Mouse (Mus musculus) liver, embryonic 12.5 days (tissue): ENCODE results near the gene Trio. TPM values are rescaled to one million over a fixed set of nuclear protein-coding genes. Genes with fewer than 3 reads are reported as not detected.

Experiments
- ATAC-seq: fragments of 200-750 bp; cut with Nextera tagmentation; 2 replicates; pipeline ENCODE4 v1.8.0; 2017; ENCODE audit warnings: moderate number of reproducible peaks, mild to moderate bottlenecking, moderate library complexity
- H3K27ac ChIP-seq: fragments of 300-500 bp; sonication (generic); 2 replicates; pipeline ENCODE4 v1.5.1; 2016; ENCODE audit warnings: mild to moderate bottlenecking
- H3K27me3 ChIP-seq: fragments of 300-500 bp; sonication (generic); replicated peaks from 2 replicates; pipeline ENCODE4 v1.6.1; 2016; ENCODE audit warnings: mild to moderate bottlenecking, moderate library complexity
- H3K36me3 ChIP-seq: fragments of 300-500 bp; sonication (generic); 2 replicates; pipeline ENCODE4 v1.6.1; 2016; ENCODE audit warnings: mild to moderate bottlenecking, moderate library complexity
- H3K4me1 ChIP-seq: fragments of 300-500 bp; sonication (generic); 2 replicates; pipeline ENCODE4 v1.6.1; 2016
- H3K4me2 ChIP-seq: fragments of 300-500 bp; sonication (generic); 2 replicates; pipeline ENCODE4 v1.6.1; 2016; ENCODE audit warnings: mild to moderate bottlenecking, moderate library complexity
- H3K4me3 ChIP-seq: fragments of 300-500 bp; sonication (generic); 2 replicates; pipeline ENCODE4 v1.5.1; 2016; ENCODE audit warnings: mild to moderate bottlenecking, moderate library complexity
- H3K9ac ChIP-seq: fragments of 300-500 bp; sonication (generic); 2 replicates; pipeline ENCODE4 v1.6.1; 2016; ENCODE audit warnings: mild to moderate bottlenecking, moderate library complexity
- H3K9me3 ChIP-seq: fragments of 300-500 bp; sonication (generic); replicated peaks from 2 replicates; pipeline ENCODE4 v1.6.1; 2016; ENCODE audit warnings: mild to moderate bottlenecking, moderate library complexity
- WGBS: fragments of 180-500 bp; shearing (Covaris S2); methylation state at CpG from one replicate; pipeline ENCODE4 v1.1.7; 2016; ENCODE audit not compliant: insufficient replicate concordance; 5-methylcytosine and 5-hydroxymethylcytosine counted together
- polyA plus RNA-seq: library from polyadenylated mRNA; unstranded; fragments of >200 nt; fragmentation: Nextera tagmentation; extraction: Ambion mirVana; gene quantifications from 2 replicates; pipeline ENCODE4 v1.2.1, GENCODE M21; 2016

Gene Trio
- polyA plus RNA-seq, 1 experiment from 2014 or later: 5.6 TPM

GRCm38 (mm10) chr15:28029371-28029770 is 3.7 kb upstream of the Trio start:
- WGBS: 72% methylated on average over 7 of the region's 7 CpGs
- no peak overlapping the region for H3K4me2 ChIP-seq
- no peak overlapping the region for H3K4me3 ChIP-seq
- H3K27me3 ChIP-seq: peaks cover 37% of the 10 kb centered on the region
- no peak overlapping the region for H3K9ac ChIP-seq
- no peaks in the 10 kb centered on the region for H3K36me3 ChIP-seq
- H3K9me3 ChIP-seq: no peaks in the 10 kb centered on the region
- peaks cover 18% of the 10 kb centered on the region for H3K4me1 ChIP-seq
- ATAC-seq: no peak
- H3K27ac ChIP-seq: no peak overlapping the region

DNA sequence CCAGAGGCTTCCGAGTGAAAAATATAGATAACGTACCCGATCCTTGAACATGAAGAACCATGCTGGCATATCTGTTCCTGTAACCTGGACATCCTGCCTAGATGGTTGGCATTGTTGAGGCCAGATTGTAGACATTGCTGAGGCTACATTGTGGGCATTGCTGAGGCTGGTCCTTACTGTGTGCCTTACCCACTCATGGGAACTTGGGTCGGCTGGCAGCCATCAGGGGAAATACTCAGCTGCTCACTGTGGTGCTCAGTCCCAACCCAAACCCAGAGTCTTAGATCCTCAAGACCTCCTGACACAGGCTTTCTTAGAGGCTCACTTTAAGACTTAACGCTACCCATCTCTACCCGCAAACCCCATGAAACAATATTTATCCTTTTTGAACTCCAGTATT is 2.9 kb upstream of the Trio start:
- WGBS: 80% methylated on average over 6 of the region's 6 CpGs
- peaks cover 21% of the 10 kb centered on the region for H3K4me1 ChIP-seq
- no peak overlapping the region for H3K4me2 ChIP-seq
- H3K36me3 ChIP-seq: no peaks in the 10 kb centered on the region
- H3K27me3 ChIP-seq: peaks cover 45% of the 10 kb centered on the region
- H3K9ac ChIP-seq: no peak overlapping the region
- H3K4me3 ChIP-seq: no peak overlapping the region
- no peaks in the 10 kb centered on the region for H3K9me3 ChIP-seq
- H3K27ac ChIP-seq: no peak overlapping the region
- ATAC-seq: no peak

- Histone ChIP-seq H3K27me3 (peaks cover 69% of the 10 kb centered on the region), H3K9me3 (no peaks in the 10 kb centered on the region), H3K4me2 (peak overlapping the region; percentile 78), H3K27ac (no peak overlapping the region), H3K9ac (peak overlapping the region; percentile 19; the same call in 1 of the 2 replicates), H3K36me3 (no peaks in the 10 kb centered on the region), H3K4me3 (peak overlapping the region; percentile 66), H3K4me1 (peaks cover 41% of the 10 kb centered on the region)
- no peak for ATAC-seq
- WGBS: under 1% methylated on average over 18 of the region's 18 CpGs
Measured at GRCm38 (mm10) chr15:28026167-28026481, 476 bp upstream of the Trio start.

- Histone ChIP-seq H3K36me3 (no peaks in the 10 kb centered on the region), H3K4me2 (peak overlapping the region; percentile 78), H3K27me3 (peaks cover 77% of the 10 kb centered on the region), H3K4me1 (peaks cover 49% of the 10 kb centered on the region), H3K27ac (peak overlapping the region; percentile 78), H3K9ac (peak overlapping the region; percentile 72), H3K9me3 (no peaks in the 10 kb centered on the region), H3K4me3 (peak overlapping the region; percentile 66)
- under 1% methylated on average over 47 of the region's 54 CpGs for WGBS
- peak; percentile 5; the same call in 1 of the 2 replicates for ATAC-seq
Measured at GRCm38 (mm10) chr15:28024965-28025338, 696 bp downstream of the Trio start.

GRCm38 (mm10) chr15:28024031-28024964 is 1.4 kb downstream of the Trio start:
- Histone ChIP-seq H3K9me3 (no peaks in the 10 kb centered on the region), H3K4me2 (peak overlapping the region; percentile 78), H3K4me3 (peak overlapping the region; percentile 66), H3K27me3 (peaks cover 77% of the 10 kb centered on the region), H3K36me3 (no peaks in the 10 kb centered on the region), H3K4me1 (peaks cover 49% of the 10 kb centered on the region), H3K27ac (peak overlapping the region; percentile 36; the same call in 1 of the 2 replicates), H3K9ac (peak overlapping the region; percentile 72)
- under 1% methylated on average over 74 of the region's 81 CpGs for WGBS
- ATAC-seq: peak; percentile 44

DNA sequence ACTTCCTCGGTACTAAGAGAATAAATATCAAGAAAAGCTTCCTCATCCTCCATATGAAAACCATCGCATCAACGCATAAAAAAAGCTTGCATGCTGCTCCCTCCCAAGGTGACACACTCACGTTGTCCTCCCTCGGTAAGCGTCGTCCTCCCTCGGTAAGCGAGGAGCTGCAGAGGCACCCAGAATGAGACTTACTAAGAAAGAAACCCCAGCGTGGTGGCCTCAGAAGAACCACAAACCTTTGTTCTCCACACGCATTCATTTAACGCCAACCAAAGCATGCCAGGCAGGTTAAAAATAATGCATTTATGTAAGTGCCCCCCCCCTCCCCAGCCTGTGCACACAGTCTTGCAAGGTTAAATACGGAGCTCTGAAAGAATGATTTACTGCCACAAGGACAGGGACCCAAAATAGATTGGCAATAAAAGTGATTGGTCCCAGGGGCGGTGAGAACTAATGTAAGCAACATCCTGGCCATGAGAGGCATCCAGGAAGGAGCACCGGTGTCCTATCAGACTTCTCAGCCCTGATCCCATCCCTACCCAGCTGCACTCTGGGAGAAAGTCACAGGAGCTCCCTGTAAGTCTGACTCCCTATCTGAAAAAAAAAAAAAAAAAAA is 3.9 kb downstream of the Trio start:
- Histone ChIP-seq H3K27ac (no peak overlapping the region), H3K27me3 (peaks cover 64% of the 10 kb centered on the region), H3K9ac (no peak overlapping the region), H3K4me3 (no peak overlapping the region), H3K9me3 (no peaks in the 10 kb centered on the region), H3K4me2 (no peak overlapping the region), H3K36me3 (no peaks in the 10 kb centered on the region), H3K4me1 (peaks cover 57% of the 10 kb centered on the region)
- ATAC-seq: no peak
- WGBS: 26% methylated on average over 15 of the region's 15 CpGs

DNA sequence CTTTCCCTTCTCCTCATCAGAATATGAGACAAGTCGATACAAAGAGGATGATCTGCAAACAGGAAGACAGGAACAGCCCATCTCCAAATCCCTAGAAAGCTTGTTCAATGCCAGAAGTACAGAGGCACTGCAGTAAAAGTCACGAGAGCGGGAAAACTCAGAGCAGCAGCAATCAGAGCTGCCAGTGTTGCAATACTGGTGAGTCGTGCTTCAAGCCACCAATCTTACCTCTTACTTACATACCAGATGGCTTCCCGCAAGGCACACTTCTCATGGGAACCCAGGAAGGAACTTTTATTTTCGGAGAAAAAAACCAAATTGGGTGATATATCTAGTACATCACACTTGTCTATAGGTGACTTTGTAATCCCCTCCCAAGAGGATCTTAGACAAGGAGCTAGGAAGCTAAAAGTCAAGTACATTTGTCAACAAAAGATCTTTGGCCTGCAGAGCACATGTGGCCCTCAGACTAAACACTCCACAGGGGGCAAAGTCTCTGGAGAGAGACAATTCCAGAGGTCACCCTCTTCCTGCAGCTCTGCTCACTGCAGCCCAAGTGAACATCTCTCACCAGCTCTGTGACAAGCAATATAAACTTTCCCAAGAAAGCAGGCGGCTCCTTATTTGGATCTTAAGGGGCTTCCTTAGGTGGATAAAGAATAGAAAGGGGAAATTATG is 6.1 kb downstream of the Trio start:
- H3K4me3 ChIP-seq: no peak overlapping the region
- H3K36me3 ChIP-seq: no peaks in the 10 kb centered on the region
- H3K9ac ChIP-seq: no peak overlapping the region
- H3K4me2 ChIP-seq: peak overlapping the region; percentile 17; the same call in 1 of the 2 replicates
- peaks cover 41% of the 10 kb centered on the region for H3K4me1 ChIP-seq
- ATAC-seq: no peak
- H3K9me3 ChIP-seq: no peaks in the 10 kb centered on the region
- WGBS: 50% methylated on average over 7 of the region's 7 CpGs
- H3K27me3 ChIP-seq: peaks cover 42% of the 10 kb centered on the region
- H3K27ac ChIP-seq: peak overlapping the region; percentile 20; the same call in 1 of the 2 replicates

DNA sequence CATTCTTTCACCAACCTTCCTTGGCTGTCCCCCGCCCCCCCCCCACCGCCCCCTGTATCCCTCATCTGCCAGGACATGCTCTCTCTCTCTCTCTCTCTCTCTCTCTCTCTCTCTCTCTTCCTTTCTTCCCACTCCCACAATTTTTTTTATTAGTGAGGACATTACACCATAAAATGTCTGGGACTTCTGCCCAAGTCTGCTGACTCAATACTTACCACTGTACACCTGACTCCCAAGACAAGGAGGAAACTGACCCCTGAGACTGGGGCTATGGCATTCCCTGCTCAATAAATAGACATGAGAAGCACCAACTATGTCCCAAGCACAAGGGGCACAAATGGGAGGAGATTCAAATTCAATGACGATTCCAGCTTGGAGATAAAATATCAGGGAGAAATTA is 18.1 kb downstream of the Trio start:
- ATAC-seq: no peak
- WGBS: 69% methylated on average over 3 of the region's 3 CpGs
- no peaks in the 10 kb centered on the region for H3K27me3 ChIP-seq
- no peak overlapping the region for H3K9ac ChIP-seq
- H3K4me1 ChIP-seq: peaks cover 10% of the 10 kb centered on the region
- no peak overlapping the region for H3K4me3 ChIP-seq
- no peak overlapping the region for H3K27ac ChIP-seq
- H3K36me3 ChIP-seq: no peaks in the 10 kb centered on the region
- H3K9me3 ChIP-seq: no peaks in the 10 kb centered on the region
- H3K4me2 ChIP-seq: no peak overlapping the region

GRCm38 (mm10) chr15:28004192-28004767 is 21.4 kb downstream of the Trio start:
- no peak overlapping the region for H3K9ac ChIP-seq
- no peak overlapping the region for H3K4me3 ChIP-seq
- WGBS: 62% methylated on average over 5 of the region's 5 CpGs
- no peaks in the 10 kb centered on the region for H3K9me3 ChIP-seq
- H3K36me3 ChIP-seq: no peaks in the 10 kb centered on the region
- no peaks in the 10 kb centered on the region for H3K27me3 ChIP-seq
- H3K4me1 ChIP-seq: peaks cover 14% of the 10 kb centered on the region; the same call in 1 of the 2 replicates
- H3K27ac ChIP-seq: no peak overlapping the region
- ATAC-seq: no peak
- H3K4me2 ChIP-seq: no peak overlapping the region

DNA sequence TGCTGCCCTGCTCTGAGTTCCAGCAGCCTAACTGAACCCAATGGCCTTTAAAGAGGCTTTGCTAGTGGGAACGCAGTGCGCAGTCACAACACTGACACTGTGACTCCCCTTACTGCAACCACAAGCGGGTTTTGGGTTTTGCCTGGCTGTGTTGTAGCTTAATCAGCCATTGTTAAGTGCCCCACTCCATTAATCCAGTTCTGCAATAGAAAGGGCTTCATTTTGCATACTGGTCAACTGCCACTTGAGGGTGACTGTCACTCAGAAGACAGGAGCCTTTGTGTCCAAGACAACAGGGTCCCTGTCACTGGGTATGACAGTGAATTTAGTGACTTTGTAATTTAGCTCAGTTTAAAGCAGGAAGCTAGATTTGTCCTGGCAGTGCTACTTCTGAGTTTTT is 23.1 kb downstream of the Trio start:
- Histone ChIP-seq H3K27ac (no peak overlapping the region), H3K27me3 (no peaks in the 10 kb centered on the region), H3K4me2 (no peak overlapping the region), H3K9ac (no peak overlapping the region), H3K9me3 (no peaks in the 10 kb centered on the region), H3K4me3 (no peak overlapping the region), H3K4me1 (peaks cover 28% of the 10 kb centered on the region; the same call in 1 of the 2 replicates), H3K36me3 (no peaks in the 10 kb centered on the region)
- no peak for ATAC-seq
- WGBS: 63% methylated on average over 3 of the region's 3 CpGs

- H3K4me2 ChIP-seq: no peak overlapping the region
- 52% methylated on average over 4 of the region's 4 CpGs for WGBS
- no peak overlapping the region for H3K4me3 ChIP-seq
- no peaks in the 10 kb centered on the region; the same call in 1 of the 2 replicates for H3K36me3 ChIP-seq
- H3K27me3 ChIP-seq: no peaks in the 10 kb centered on the region
- H3K9me3 ChIP-seq: no peaks in the 10 kb centered on the region
- peaks cover 27% of the 10 kb centered on the region; the same call in 1 of the 2 replicates for H3K4me1 ChIP-seq
- no peak overlapping the region for H3K27ac ChIP-seq
- ATAC-seq: no peak
- H3K9ac ChIP-seq: no peak overlapping the region
Measured at GRCm38 (mm10) chr15:28001299-28001698, 24.3 kb downstream of the Trio start.
